Mouse (Mus musculus) myocyte (in vitro differentiated cells): ENCODE data around the gene Chst5. TPM values are rescaled to one million over a fixed set of nuclear protein-coding genes. Genes with fewer than 3 reads are reported as not detected.

Source experiments
- H3K27me3 ChIP-seq: one replicate; pipeline ENCODE4 v1.6.1; 2011; ENCODE audit not compliant: control insufficient read depth, insufficient read depth, insufficient read length
- H3K36me3 ChIP-seq: one replicate; pipeline ENCODE4 v1.6.1; 2011; ENCODE audit not compliant: control insufficient read depth, insufficient read depth
- H3K4me2 ChIP-seq: one replicate; pipeline ENCODE4 v1.6.1; 2011; ENCODE audit warnings: low read depth, control low read depth
- H3K4me3 ChIP-seq: one replicate; pipeline ENCODE4 v1.5.1; 2011; ENCODE audit warnings: mild to moderate bottlenecking, control low read depth, moderate library complexity
- H3K79me2 ChIP-seq: one replicate; pipeline ENCODE4 v1.6.1; 2011; ENCODE audit not compliant: control insufficient read depth, insufficient read depth
- H3ac ChIP-seq: one replicate; pipeline ENCODE4 v1.6.1; 2011; ENCODE audit not compliant: control insufficient read depth, insufficient read length
- CEBPB ChIP-seq: IDR thresholded peaks from 2 replicates; pipeline ENCODE4 v1.6.1; 2011; ENCODE audit warnings: mild to moderate bottlenecking, moderate library complexity; ENCODE audit not compliant: poor library complexity, insufficient read depth, severe bottlenecking
- E2F4 ChIP-seq: IDR thresholded peaks from one replicate; pipeline ENCODE4 v1.6.1; 2011; ENCODE audit warnings: mild to moderate bottlenecking, control low read depth, moderate library complexity; ENCODE audit not compliant: insufficient read depth
- MAX ChIP-seq: IDR thresholded peaks from one replicate; pipeline ENCODE4 v1.6.1; 2011; ENCODE audit warnings: low read depth, mild to moderate bottlenecking, control low read depth
- MYOD1 ChIP-seq, 3 experiments: IDR thresholded peaks; one replicate each; pipeline ENCODE4 v1.6.1; 2011; ENCODE audit warnings: control low read depth in 2 of 3, low read depth in 2 of 3, mild to moderate bottlenecking in 2 of 3, moderate library complexity in 1 of 3; ENCODE audit not compliant: insufficient read length in 2 of 3, control insufficient read depth in 1 of 3
- MYOG ChIP-seq, 3 experiments: IDR thresholded peaks; one replicate each; pipeline ENCODE4 v1.6.1; 2011; ENCODE audit warnings: control low read depth in 2 of 3, low read depth in 2 of 3, mild to moderate bottlenecking in 2 of 3; ENCODE audit not compliant: insufficient read length in 2 of 3, control insufficient read depth in 1 of 3, insufficient read depth in 1 of 3
- POLR2A ChIP-seq: IDR thresholded peaks from one replicate; pipeline ENCODE4 v1.6.1; 2011; ENCODE audit warnings: low read depth, mild to moderate bottlenecking, control low read depth, moderate library complexity; ENCODE audit not compliant: insufficient read length
- POLR2AphosphoS2 ChIP-seq: IDR thresholded peaks from one replicate; pipeline ENCODE4 v1.6.1; 2011; ENCODE audit warnings: low read depth, control low read depth; ENCODE audit not compliant: insufficient read length
- REST ChIP-seq: IDR thresholded peaks from one replicate; pipeline ENCODE4 v1.6.1; 2011; ENCODE audit warnings: mild to moderate bottlenecking, control low read depth, moderate library complexity; ENCODE audit not compliant: insufficient read depth, insufficient read length
- SRF ChIP-seq: IDR thresholded peaks from one replicate; pipeline ENCODE4 v1.6.1; 2011; ENCODE audit warnings: low read depth; ENCODE audit not compliant: control insufficient read depth, insufficient read length
- TCF12 ChIP-seq: IDR thresholded peaks from one replicate; pipeline ENCODE4 v1.6.1; 2011; ENCODE audit warnings: mild to moderate bottlenecking, control low read depth; ENCODE audit not compliant: poor library complexity, insufficient read depth, severe bottlenecking
- TCF3 ChIP-seq: IDR thresholded peaks from one replicate; pipeline ENCODE4 v1.6.1; 2011; ENCODE audit warnings: low read depth, control low read depth; ENCODE audit not compliant: insufficient read length
- USF1 ChIP-seq: IDR thresholded peaks from one replicate; pipeline ENCODE4 v1.6.1; 2011; ENCODE audit warnings: low read depth, mild to moderate bottlenecking, control low read depth, moderate library complexity
- polyA plus RNA-seq: library from polyadenylated mRNA; unstranded; fragments of >200 nt; fragmentation: generic; extraction: Trizol; gene quantifications from one replicate; pipeline ENCODE4 v1.2.1, GENCODE M21; 2012; ENCODE audit warnings: missing spikeins

The Chst5 gene
- polyA plus RNA-seq, 1 experiment = 0.14 TPM

DNA sequence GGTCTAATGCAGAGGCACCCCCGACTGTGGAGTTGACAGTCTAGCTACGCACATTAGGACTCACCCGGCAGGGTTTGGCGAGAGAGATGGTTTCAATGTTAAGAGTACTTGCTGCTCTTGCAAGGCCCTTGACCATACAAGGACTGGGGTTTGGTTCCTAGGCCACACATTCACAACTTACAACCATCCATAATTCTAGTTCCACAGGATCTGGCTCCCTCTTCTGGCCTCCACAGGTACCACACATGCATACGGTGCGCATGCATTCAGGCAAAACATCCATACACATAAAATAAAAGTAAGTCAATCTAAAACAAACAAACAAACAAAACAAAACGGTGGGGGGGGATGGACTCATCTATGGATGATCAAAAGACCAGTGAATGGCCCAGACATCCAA is 15.3 kb downstream of the Chst5 start:
- TF ChIP-seq CEBPB (no peak), POLR2AphosphoS2 (no peak), TCF3 (no peak), MYOD1 (IDR thresholded peaks at IDR 0.05; ENCODE audit: control insufficient read depth in 1 of 3, insufficient read length in 2 of 3, low read depth in 2 of 3) (no peak), MAX (no peak), TCF12 (no peak), E2F4 (no peak), REST (no peak)
- no peak overlapping the region for H3K4me3 ChIP-seq
- H3ac ChIP-seq = no peak overlapping the region
- H3K36me3 ChIP-seq = no peaks in the 10 kb centered on the region
- no peaks in the 10 kb centered on the region for H3K79me2 ChIP-seq
- H3K4me2 ChIP-seq = no peak overlapping the region
- peaks cover 11% of the 10 kb centered on the region for H3K27me3 ChIP-seq

DNA sequence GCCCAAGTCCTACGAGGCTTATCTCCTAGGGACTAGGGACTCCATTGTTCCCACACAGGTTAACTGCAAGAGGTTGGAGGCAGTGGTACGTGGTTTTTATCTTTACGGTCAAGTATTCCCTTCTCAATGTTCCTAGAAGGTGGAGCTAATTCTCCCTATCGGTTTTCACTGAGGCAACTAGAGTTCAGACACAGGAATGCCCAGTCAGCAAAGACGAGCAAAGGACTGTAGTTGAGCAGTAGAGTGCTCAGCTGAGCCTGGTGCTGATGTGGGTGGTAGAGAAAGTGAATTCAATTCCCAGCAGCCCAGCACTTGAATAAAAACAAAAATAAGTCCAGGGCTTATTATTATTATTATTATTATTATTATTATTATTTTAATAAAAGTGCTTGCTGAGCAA is 17.6 kb downstream of the Chst5 start:
- Histone ChIP-seq H3K4me3 (no peak overlapping the region), H3K79me2 (no peaks in the 10 kb centered on the region), H3K27me3 (peaks cover 14% of the 10 kb centered on the region), H3K36me3 (no peaks in the 10 kb centered on the region), H3K4me2 (no peak overlapping the region), H3ac (no peak overlapping the region)
- TF ChIP-seq TCF12 = no peak
- no peak for TF ChIP-seq MAX
- no peak for TF ChIP-seq REST
- no peak for TF ChIP-seq POLR2A
- no peak for TF ChIP-seq SRF
- TF ChIP-seq POLR2AphosphoS2 = no peak
- TF ChIP-seq CEBPB = no peak
- no peak for TF ChIP-seq MYOD1 (IDR thresholded peaks at IDR 0.05; ENCODE audit: control insufficient read depth in 1 of 3, insufficient read length in 2 of 3, low read depth in 2 of 3)

DNA sequence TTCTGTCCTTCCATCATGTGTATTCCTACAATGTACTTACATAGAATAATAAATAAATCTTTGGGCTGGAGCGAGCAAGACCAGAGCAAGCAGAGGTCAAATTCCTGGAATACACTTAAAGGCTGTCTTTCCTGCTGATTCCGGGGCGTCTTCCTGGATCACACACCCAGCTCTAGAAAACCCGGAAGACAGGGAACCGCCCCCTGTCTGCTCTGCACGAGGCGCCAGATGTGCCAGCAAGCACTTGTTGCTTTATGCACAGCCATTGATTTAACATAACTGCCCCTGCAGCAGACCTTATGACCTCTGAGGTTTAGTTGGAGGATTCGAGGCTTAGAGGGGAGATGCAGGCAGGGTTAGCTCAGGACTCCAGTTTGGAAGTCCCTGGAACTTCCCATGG is 18.3 kb downstream of the Chst5 start:
- H3K36me3 ChIP-seq = no peaks in the 10 kb centered on the region
- no peak overlapping the region for H3K4me3 ChIP-seq
- TF ChIP-seq POLR2A = no peak
- no peak for TF ChIP-seq MAX
- TF ChIP-seq POLR2AphosphoS2 = no peak
- no peak for TF ChIP-seq MYOD1 (IDR thresholded peaks at IDR 0.05; ENCODE audit: control insufficient read depth in 1 of 3, insufficient read length in 2 of 3, low read depth in 2 of 3)
- no peak for TF ChIP-seq CEBPB
- no peak for TF ChIP-seq TCF3
- no peak for TF ChIP-seq E2F4
- no peak for TF ChIP-seq USF1
- no peak for TF ChIP-seq REST
- no peak for TF ChIP-seq SRF
- H3K4me2 ChIP-seq = no peak overlapping the region
- H3ac ChIP-seq = no peak overlapping the region
- no peaks in the 10 kb centered on the region for H3K79me2 ChIP-seq
- H3K27me3 ChIP-seq = peaks cover 14% of the 10 kb centered on the region

GRCm38 (mm10) chr8:111890911-111891303 is 19.3 kb downstream of the Chst5 start:
- no peak for TF ChIP-seq SRF
- no peak for TF ChIP-seq MAX
- no peak for TF ChIP-seq TCF3
- no peak for TF ChIP-seq E2F4
- no peak overlapping the region for H3ac ChIP-seq
- H3K4me2 ChIP-seq = no peak overlapping the region
- H3K27me3 ChIP-seq = peaks cover 14% of the 10 kb centered on the region
- H3K36me3 ChIP-seq = no peaks in the 10 kb centered on the region
- H3K4me3 ChIP-seq = no peak overlapping the region
- no peaks in the 10 kb centered on the region for H3K79me2 ChIP-seq

- Histone ChIP-seq H3K4me2 (no peak overlapping the region), H3K36me3 (no peaks in the 10 kb centered on the region), H3K79me2 (no peaks in the 10 kb centered on the region), H3ac (no peak overlapping the region), H3K4me3 (no peak overlapping the region), H3K27me3 (peaks cover 14% of the 10 kb centered on the region)
- TF ChIP-seq MAX (no peak), MYOG (IDR thresholded peaks at IDR 0.05; ENCODE audit: control insufficient read depth in 1 of 3, insufficient read depth in 1 of 3, insufficient read length in 2 of 3, low read depth in 2 of 3) (peak in 2 of 3 experiments; percentile 12 to 21), TCF3 (no peak), E2F4 (no peak), POLR2AphosphoS2 (no peak), MYOD1 (IDR thresholded peaks at IDR 0.05; ENCODE audit: control insufficient read depth in 1 of 3, insufficient read length in 2 of 3, low read depth in 2 of 3) (no peak)
Observed at GRCm38 (mm10) chr8:111889931-111890910, 20.0 kb downstream of the Chst5 start.
